Mouse (Mus musculus) heart, postnatal 0 days (tissue): ENCODE data around the gene Apold1.

ENCODE experiments used
- CTCF ChIP-seq: IDR thresholded peaks from 2 replicates; pipeline ENCODE4 v1.5.1; 2016; ENCODE audit warnings: antibody characterized with exemption, control low read depth, low read depth
- EP300 ChIP-seq: IDR thresholded peaks from 2 replicates; pipeline ENCODE4 v1.6.1; 2016; ENCODE audit warnings: antibody characterized with exemption, low read depth

- TF ChIP-seq CTCF (no peak), EP300 (no peak)
Measured at GRCm38 (mm10) chr6:134969498-134969897, 12.0 kb upstream of the Apold1 start.
